Mouse (Mus musculus) thymus, adult 2 months (tissue): Measurements from ENCODE around the gene Ndnf.

ENCODE experiments used
- CTCF ChIP-seq: fragments of 200-500 bp; IDR thresholded peaks from 2 replicates; pipeline ENCODE4 v1.5.1; 2012; ENCODE audit warnings: mild to moderate bottlenecking, control low read depth, low read length, moderate library complexity, borderline replicate concordance; ENCODE audit not compliant: control insufficient read depth, poor library complexity, insufficient read depth; ENCODE audit errors: extremely low read depth
- POLR2A ChIP-seq: fragments of 200-500 bp; IDR thresholded peaks from 2 replicates; pipeline ENCODE4 v1.6.1; 2012; ENCODE audit warnings: mild to moderate bottlenecking, low read length, control low read depth, moderate library complexity; ENCODE audit not compliant: control insufficient read depth, poor library complexity, insufficient read depth; ENCODE audit errors: extremely low read depth

- TF ChIP-seq POLR2A: no peak
- no peak for TF ChIP-seq CTCF
Measured at GRCm38 (mm10) chr6:65661272-65661671, 10.1 kb upstream of the Ndnf start.
